Mouse (Mus musculus): ENCODE measurements around the gene Josd1. TPM values are rescaled to one million over a fixed set of nuclear protein-coding genes. Genes with fewer than 3 reads are reported as not detected.

Gene Josd1
- polyA plus RNA-seq, 1 experiment from 2014 or later: 12.2 TPM

DNA sequence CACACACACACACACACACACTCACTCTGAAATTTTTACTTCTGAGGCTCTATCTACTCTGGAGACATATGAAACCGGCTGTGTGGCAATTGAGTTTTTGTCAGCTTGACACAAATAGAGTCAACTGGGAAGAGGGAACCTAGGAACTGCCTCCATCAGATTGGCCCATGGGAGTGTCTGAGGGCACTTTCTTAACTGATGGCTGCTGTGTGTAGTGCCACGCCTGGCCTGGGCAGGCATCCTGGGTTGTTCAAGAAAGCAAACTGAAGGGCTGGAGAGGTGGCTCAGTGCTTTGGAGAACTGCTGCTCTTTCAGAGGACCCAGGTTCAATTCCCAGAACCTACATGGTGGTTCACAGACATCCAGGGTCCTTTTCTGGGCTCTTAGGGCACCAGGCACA lies 42.2 kb downstream of the Josd1 start:
- no peaks in the 10 kb centered on the region for H3K27me3 ChIP-seq (ENCODE audit: control insufficient read depth, insufficient read depth, low read length)
- no peaks in the 10 kb centered on the region for H3K4me1 ChIP-seq (replicated peaks; ENCODE audit: control insufficient read depth, insufficient read depth, low read length)
- ATAC-seq (ENCODE audit: low FRiP score) (no peak), DNase-seq (ENCODE audit: low spot score) (no peak)
- no peak overlapping the region for H3K27ac ChIP-seq (ENCODE audit: low read depth, low read length)
- WGBS: 74% methylated on average over 2 of the region's 2 CpGs
- H3K9me3 ChIP-seq (ENCODE audit: control insufficient read depth, low read length): no peaks in the 10 kb centered on the region
- no peak overlapping the region for H3K9ac ChIP-seq (ENCODE audit: low read depth, low read length)
- H3K36me3 ChIP-seq (ENCODE audit: control insufficient read depth, insufficient read depth, low read length): peaks cover 4% of the 10 kb centered on the region; the same call in 1 of the 2 replicates
- no peak overlapping the region for H3K4me3 ChIP-seq (ENCODE audit: low read depth, low read length)
- H3K4me2 ChIP-seq (replicated peaks; ENCODE audit: low read depth, low read length): no peak overlapping the region

DNA sequence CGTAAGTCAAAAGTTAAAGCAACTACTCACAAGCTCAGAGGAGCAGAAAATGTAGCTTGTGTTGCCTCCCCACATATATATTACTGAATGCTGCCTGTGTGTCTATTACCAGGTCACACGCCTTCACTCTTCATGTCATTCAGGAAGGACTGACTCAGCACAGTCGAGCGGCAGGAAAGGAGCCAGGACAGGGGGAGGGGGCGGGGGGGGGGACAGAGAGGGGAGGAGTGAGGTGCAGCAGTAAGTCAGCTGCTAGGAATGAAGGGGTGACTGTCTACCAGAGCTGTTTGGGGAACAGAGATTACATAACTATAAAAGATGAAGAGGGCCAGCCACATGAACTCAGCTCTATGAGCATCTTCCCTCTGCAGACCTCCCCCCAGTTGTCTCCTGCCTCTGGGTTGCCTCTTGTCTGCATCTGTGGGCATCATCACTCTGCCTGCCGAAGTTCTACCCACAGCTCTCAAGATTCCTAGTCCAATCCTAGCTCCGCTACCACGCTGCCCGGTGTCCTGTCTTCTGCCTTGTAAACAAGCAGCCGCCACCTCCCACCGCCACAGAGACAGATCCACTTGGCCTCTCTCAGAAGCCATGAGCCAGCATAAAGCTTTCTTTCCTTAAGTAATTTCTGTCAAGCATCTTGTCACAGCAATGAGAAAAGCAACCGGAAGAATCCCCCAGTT lies 46.4 kb downstream of the Josd1 start:
- Histone ChIP-seq H3K4me2 (replicated peaks; ENCODE audit: low read depth, low read length) (no peak overlapping the region), H3K27me3 (ENCODE audit: control insufficient read depth, insufficient read depth, low read length) (no peaks in the 10 kb centered on the region), H3K4me3 (ENCODE audit: low read depth, low read length) (no peak overlapping the region), H3K9ac (ENCODE audit: low read depth, low read length) (no peak overlapping the region), H3K36me3 (ENCODE audit: control insufficient read depth, insufficient read depth, low read length) (no peaks in the 10 kb centered on the region), H3K4me1 (replicated peaks; ENCODE audit: control insufficient read depth, insufficient read depth, low read length) (no peaks in the 10 kb centered on the region), H3K9me3 (ENCODE audit: control insufficient read depth, low read length) (no peaks in the 10 kb centered on the region), H3K27ac (ENCODE audit: low read depth, low read length) (no peak overlapping the region)
- no peak for ATAC-seq (ENCODE audit: low FRiP score)
- DNase-seq (ENCODE audit: low spot score): no peak
- WGBS: 79% methylated on average over 12 of the region's 12 CpGs

DNA sequence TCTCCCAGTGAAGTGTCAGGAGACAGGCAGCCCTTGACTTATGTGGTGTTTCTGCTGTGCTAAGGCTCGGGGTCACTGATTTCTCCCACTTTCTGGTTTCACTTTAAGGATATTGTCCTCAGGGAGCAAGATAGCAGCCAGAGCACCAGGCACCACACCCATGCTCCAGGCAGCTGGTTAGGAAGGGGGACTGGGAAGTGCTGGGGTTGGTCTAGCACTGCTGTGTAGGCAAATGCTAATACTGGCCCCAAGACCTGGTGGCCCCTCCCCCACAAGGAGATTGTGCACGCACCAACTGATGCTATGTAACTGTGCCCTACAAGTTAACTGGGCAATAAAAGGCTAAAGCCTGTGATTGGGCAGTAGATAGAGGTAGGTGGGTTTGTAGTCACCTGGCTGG lies 57.2 kb downstream of the Josd1 start:
- Histone ChIP-seq H3K4me2 (replicated peaks; ENCODE audit: low read depth, low read length) (no peak overlapping the region), H3K36me3 (ENCODE audit: control insufficient read depth, insufficient read depth, low read length) (peaks cover 6% of the 10 kb centered on the region), H3K4me3 (ENCODE audit: low read depth, low read length) (no peak overlapping the region), H3K9me3 (ENCODE audit: control insufficient read depth, low read length) (no peaks in the 10 kb centered on the region), H3K4me1 (replicated peaks; ENCODE audit: control insufficient read depth, insufficient read depth, low read length) (no peaks in the 10 kb centered on the region), H3K27me3 (ENCODE audit: control insufficient read depth, insufficient read depth, low read length) (no peaks in the 10 kb centered on the region), H3K27ac (ENCODE audit: low read depth, low read length) (no peak overlapping the region), H3K9ac (ENCODE audit: low read depth, low read length) (no peak overlapping the region)
- WGBS: 72% methylated on average over 2 of the region's 2 CpGs
- ATAC-seq (ENCODE audit: low FRiP score): no peak
- DNase-seq (ENCODE audit: low spot score): no peak

Other genes starting within 250 kb of the Josd1 start
- gene Csnk1e, start 232.4 kb downstream of the Josd1 start, polyA plus RNA-seq (2014; fragmentation: Nextera tagmentation; extraction: Ambion mirVana): 193 and 195 TPM in 2 replicates
- not detected in 2 replicates for gene Kcnj4, start 182.7 kb downstream of the Josd1 start, polyA plus RNA-seq (2014; fragmentation: Nextera tagmentation; extraction: Ambion mirVana)
- 15.8 and 18.3 TPM in 2 replicates for gene Kdelr3, start 171.5 kb downstream of the Josd1 start, polyA plus RNA-seq (2014; fragmentation: Nextera tagmentation; extraction: Ambion mirVana)
- 87.6 and 116 TPM in 2 replicates for gene Ddx17, start 141.2 kb downstream of the Josd1 start, polyA plus RNA-seq (2014; fragmentation: Nextera tagmentation; extraction: Ambion mirVana)
- 1.2 and 1.5 TPM in 2 replicates for gene Dmc1, start 82.8 kb downstream of the Josd1 start, polyA plus RNA-seq (2014; fragmentation: Nextera tagmentation; extraction: Ambion mirVana)
- 3.7 and 6.0 TPM in 2 replicates for gene Fam227a, start 29.0 kb downstream of the Josd1 start, polyA plus RNA-seq (2014; fragmentation: Nextera tagmentation; extraction: Ambion mirVana)
- 74.6 and 76.1 TPM in 2 replicates for gene Cby1, start 28.7 kb downstream of the Josd1 start, polyA plus RNA-seq (2014; fragmentation: Nextera tagmentation; extraction: Ambion mirVana)
- 337 and 338 TPM in 2 replicates for gene Tomm22, start 17.1 kb downstream of the Josd1 start, polyA plus RNA-seq (2014; fragmentation: Nextera tagmentation; extraction: Ambion mirVana)
- gene Gtpbp1, start 2.9 kb upstream of the Josd1 start, polyA plus RNA-seq (2014; fragmentation: Nextera tagmentation; extraction: Ambion mirVana): 28.1 and 33.9 TPM in 2 replicates
- 4.3 and 9.5 TPM in 2 replicates for gene Sun2, start 54.6 kb upstream of the Josd1 start, polyA plus RNA-seq (2014; fragmentation: Nextera tagmentation; extraction: Ambion mirVana)
- gene Dnal4, start 89.9 kb upstream of the Josd1 start, polyA plus RNA-seq (2014; fragmentation: Nextera tagmentation; extraction: Ambion mirVana): 61.8 and 71.9 TPM in 2 replicates
- 1.5 and 1.7 TPM in 2 replicates for gene Nptxr, start 116.8 kb upstream of the Josd1 start, polyA plus RNA-seq (2014; fragmentation: Nextera tagmentation; extraction: Ambion mirVana)
- 0.26 TPM in 1 of 2 replicates, not detected in the other for gene Npcd, start 146.3 kb upstream of the Josd1 start, polyA plus RNA-seq (2014; fragmentation: Nextera tagmentation; extraction: Ambion mirVana)
- 10.8 and 14.4 TPM in 2 replicates for gene Cbx6, start 146.8 kb upstream of the Josd1 start, polyA plus RNA-seq (2014; fragmentation: Nextera tagmentation; extraction: Ambion mirVana)
- 6.0 and 9.3 TPM in 2 replicates for gene Apobec3, start 203.7 kb upstream of the Josd1 start, polyA plus RNA-seq (2014; fragmentation: Nextera tagmentation; extraction: Ambion mirVana)